Mouse (Mus musculus): ENCODE results near the gene Nos1.

Gene Nos1

GRCm38 (mm10) chr5:117780681-117781080 lies at the start of gene Nos1:
TSS of gene Nos1 (plus strand) at chr5:117781032.
- no peak for DNase-seq (ENCODE audit: low read depth)

DNA sequence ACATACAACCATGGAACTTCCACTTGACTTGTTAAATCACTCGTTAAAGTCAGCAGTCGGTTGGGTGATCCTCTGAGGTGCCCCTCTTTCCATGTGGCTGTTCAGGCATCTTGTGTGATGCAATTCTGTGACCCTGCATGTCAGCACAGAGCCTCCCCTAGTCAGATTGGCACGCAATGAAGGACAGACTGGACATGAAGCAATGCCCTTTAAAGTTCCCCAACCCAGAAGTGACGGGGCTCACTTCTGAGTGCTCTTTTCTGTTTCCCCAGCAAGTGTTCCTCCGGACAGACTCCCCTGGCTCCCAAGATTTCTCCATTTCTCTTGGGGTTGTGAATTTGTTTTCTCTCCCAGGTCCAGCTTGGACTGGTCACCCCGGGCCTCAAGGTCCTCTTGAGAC lies 49.5 kb upstream of the Nos1 start:
- no peak for DNase-seq (ENCODE audit: low read depth)

DNA sequence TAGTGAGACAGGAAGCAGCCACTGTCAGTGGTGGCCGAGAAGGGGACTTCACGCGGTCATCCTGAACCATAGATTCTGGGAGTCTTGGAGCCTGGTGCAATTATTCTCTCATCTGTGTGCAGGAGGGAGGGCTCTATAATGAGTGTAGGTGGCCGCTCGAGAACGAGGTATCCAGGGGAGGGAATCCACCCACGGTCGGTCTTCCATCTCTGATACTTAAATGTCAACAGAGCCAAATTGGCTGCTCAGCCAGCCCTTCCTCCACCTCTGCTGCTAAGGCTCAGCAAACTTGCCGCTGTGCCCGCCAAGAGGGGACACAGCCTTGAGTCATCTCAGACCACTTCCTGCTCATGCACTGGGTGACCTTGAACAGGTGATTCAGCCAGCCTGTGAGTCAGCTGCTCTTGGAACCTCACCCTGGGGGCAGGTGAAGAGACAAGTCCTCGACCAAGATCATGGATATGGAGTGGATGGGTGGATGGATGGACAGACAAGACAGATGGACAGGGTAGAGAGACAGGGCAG lies 36.1 kb upstream of the Nos1 start:
- no peak for DNase-seq (ENCODE audit: low read depth)

GRCm38 (mm10) chr5:117749353-117749752 lies 31.5 kb upstream of the Nos1 start:
- no peak for DNase-seq (ENCODE audit: low read depth)

- no peak for DNase-seq (ENCODE audit: low read depth)
Measured at GRCm38 (mm10) chr5:117757696-117758482, 22.9 kb upstream of the Nos1 start.

- DNase-seq (ENCODE audit: low read depth) = no peak
Measured at GRCm38 (mm10) chr5:117761181-117761832, 19.5 kb upstream of the Nos1 start.

DNA sequence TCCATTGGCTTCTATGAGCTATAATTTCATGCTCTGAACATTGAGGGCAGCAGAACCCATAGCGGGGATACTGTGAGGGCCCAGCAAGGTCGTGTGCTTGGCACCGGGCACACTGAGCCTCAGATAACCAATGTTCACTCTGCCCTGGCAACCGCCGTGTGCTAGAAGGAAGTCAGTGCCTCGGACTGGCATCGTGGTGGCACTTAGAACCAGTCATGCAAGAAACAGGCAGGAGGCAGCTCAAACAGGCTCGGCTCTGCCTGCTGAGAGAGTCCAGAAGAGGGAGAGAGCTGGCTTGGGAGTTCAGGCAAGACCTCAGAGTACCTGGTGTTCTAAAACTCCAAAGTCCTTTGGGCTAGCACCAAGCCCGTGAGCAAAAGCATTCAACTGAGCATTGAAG lies 16.3 kb upstream of the Nos1 start:
- no peak for DNase-seq (ENCODE audit: low read depth)

DNA sequence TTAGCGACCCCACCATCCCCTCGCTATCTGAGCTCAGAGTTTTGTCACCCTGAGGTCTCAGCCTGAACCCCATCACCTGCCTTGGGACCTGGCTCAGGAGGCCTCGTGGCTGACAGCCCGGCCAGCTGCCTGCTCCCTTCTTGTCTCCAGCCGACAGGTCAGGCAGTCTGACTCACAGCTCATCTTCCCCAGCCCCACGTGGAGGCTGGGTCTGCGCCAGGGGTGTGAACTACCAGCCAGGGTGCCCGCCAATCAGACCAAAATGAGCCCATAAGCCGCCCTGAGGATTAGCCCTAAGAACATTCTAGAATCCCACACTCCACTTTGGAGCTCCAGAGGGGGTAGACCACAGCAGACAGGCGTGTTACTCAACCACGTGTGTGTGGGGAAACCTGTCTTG lies 1.7 kb upstream of the Nos1 start:
- DNase-seq (ENCODE audit: low read depth) = no peak

- no peak for DNase-seq (ENCODE audit: low read depth)
Measured at GRCm38 (mm10) chr5:117781178-117781577, 346 bp downstream of the Nos1 start.

DNA sequence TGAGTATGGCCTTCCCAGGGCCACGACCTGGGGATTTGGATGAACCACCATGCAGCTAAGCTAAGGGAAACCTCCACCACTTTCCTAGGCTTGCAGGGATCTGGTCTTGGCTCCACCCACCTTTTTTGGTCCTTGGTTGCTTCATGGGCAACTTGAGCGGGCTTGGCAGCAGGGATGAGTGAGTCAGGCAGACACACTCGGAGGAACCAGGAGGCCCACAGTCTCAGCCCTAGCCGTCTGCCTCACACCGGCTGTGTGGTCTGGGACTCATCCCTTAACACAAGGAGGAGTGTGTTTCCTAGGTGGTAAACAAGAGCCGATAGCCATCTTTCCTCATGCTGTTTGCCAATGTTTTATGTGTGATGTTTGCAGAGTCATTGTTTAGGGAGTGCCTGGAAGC lies 9.2 kb downstream of the Nos1 start:
- DNase-seq (ENCODE audit: low read depth) = no peak

DNA sequence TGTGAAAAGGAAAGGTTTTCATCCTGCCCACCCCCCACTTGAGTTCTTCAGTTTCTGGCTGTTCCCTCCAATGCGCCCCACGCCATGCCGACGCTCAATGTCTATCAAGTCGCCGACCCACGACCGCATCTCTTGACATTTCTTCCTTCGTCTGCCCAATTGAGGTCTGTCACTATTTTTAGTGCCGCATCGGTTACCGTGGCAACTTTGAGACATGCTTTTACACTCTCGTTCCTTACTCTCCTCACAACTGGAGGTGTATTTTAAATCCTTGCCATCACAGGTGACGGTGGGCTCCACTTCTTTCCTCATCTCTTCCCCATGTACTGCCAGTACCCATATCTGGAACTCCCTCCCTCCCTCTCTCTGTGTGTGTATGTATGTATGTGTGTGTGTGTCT lies 11.0 kb downstream of the Nos1 start:
- no peak for DNase-seq (ENCODE audit: low read depth)

DNA sequence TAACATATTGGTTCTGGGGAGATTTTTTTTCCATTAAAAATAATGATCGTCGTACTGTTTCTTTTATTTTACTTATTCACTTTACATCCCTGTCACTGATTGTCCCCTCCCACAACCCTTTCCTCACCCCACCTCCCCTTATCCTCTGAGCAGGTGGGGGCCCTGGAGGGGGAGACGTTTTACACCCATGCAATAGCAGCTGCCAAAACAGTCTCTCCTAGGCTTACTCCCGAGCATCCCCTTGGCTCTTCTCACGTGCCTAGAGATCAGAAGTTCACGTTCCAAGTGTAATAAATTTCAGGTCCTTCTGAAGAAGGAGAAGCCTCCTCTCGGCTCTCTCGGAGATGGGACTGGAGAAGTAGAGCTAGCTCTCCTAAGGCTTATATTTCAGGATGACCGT lies 20.0 kb downstream of the Nos1 start:
- no peak for DNase-seq (ENCODE audit: low read depth)

DNA sequence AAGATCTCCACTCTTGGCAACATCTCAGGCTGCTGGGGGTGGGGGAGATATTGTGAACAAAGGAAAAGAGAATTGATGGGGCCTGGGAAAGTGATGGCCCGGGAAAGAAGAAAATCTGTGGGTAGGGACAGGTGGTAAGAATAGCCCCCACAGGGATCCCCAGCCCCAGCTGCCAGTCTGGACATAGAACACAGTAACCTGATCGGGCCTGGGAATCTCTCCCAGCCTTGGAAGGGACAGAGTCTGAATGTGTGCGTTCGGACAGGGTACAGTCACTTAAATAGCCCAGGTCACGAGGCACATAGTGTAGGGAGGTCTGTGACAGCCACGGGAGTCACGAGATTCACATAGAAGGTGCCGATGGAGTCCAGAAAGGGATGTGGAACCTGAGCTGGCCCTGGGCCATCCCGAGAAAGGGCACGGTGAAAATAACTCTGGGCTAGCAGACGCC lies 21.3 kb downstream of the Nos1 start:
- DNase-seq (ENCODE audit: low read depth) = no peak

GRCm38 (mm10) chr5:117803551-117803950 lies 22.7 kb downstream of the Nos1 start:
- no peak for DNase-seq (ENCODE audit: low read depth)

DNA sequence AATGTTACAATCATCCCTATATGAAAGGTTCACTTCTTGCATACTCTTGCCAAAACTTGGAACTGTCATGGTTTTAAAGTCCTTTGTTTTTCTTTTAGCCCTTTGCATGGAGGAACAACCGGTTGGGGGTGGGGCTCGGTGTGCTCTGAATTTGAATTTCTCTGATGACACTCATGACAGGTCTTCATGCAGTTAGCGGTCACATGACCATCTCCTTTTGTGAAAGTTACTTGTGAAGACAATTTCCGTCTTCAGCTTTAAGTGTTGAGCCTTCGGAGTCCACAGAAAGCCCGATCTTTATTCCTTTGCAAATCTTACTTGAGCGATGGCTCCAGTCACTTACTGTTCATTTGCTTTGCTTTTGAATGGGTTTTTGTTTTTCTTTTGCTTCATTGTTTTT lies 30.1 kb downstream of the Nos1 start:
- DNase-seq (ENCODE audit: low read depth) = no peak

- DNase-seq (ENCODE audit: low read depth) = no peak
Measured at GRCm38 (mm10) chr5:117818800-117819199, 38.0 kb downstream of the Nos1 start.

GRCm38 (mm10) chr5:117820445-117820844 lies 39.6 kb downstream of the Nos1 start:
- DNase-seq (ENCODE audit: low read depth) = no peak

DNA sequence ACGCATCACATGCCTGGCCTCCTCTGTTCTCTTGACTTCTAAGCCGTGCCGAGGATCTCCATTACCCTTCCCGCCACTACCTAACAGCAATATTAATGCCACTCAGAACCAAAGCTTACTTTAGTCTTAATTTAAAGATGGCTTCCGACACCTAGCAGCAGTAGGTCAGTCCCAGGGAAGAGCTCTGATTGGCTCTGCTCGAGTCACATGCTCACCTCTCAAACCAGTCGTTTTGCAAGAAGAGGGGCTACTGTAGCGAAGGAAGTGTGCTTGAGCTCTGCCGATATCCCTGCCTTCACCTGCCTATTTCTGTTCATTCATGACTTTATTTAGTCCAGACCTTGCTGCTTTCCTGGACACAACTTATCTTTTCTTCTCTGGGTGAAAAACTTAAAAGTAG lies 43.0 kb downstream of the Nos1 start:
- no peak for DNase-seq (ENCODE audit: low read depth)

- no peak for DNase-seq (ENCODE audit: low read depth)
Measured at GRCm38 (mm10) chr5:117824486-117824885, 43.7 kb downstream of the Nos1 start.

DNA sequence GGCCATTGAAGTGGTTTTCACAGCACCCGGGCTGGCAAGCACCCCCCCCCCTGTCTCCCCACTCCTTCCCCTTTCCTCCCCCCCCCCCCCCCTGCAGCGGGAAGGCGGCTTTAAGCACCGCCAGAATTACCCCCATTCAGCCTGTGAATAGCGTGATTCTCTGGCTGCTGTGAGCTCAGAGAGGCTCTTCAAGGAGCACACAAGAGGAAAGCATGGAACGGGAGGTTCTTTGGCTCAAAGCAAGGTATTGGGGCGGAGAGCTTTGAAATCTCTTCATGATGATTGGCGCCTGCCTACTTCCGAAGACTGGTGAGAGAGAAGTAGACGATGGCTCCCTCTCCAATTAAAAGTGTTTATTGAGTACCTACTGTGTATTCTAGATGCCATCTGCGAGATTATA lies 44.5 kb downstream of the Nos1 start:
- no peak for DNase-seq (ENCODE audit: low read depth)

DNA sequence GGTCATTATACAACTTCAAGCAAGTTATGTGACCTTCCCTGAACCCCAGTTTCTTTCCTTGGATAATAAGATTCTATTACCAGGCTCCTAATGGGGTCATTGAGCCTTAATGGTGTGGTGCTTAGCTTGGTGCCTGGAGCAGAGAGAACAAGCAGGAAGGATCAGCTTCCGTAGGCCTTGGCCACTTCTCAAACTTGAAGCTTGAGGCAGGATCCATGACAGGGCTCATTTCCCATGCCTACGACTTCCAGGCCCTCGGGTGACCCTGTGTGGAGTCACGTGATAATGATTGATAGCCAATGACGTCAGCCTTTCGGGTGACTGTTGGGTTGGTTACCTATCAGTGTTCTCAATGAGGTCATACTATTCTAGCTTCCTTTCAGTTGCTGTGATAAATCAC lies 46.5 kb downstream of the Nos1 start:
- DNase-seq (ENCODE audit: low read depth) = no peak

DNA sequence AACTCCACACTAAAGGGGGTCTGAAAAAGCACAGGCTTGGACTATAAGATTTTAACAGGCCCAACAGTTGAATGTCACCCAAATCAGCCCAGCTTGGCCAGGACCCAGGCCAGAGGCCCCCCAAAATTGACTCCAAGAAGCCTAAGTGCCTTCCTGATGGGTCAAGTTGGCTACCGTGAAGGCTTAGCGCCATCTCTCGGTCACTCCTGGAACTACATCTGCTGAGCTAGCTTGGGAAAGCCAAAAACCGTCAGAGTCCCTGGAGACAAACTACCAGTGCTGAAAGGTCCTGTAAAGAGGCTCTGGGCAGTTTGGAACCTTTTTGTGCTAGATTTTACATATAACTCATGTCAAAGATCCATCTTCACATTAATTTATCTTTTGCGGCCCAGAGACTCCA lies 56.1 kb downstream of the Nos1 start:
- peak; percentile 37 for DNase-seq (ENCODE audit: low read depth)

GRCm38 (mm10) chr5:117837731-117838130 lies 56.9 kb downstream of the Nos1 start:
- DNase-seq (ENCODE audit: low read depth) = no peak

DNA sequence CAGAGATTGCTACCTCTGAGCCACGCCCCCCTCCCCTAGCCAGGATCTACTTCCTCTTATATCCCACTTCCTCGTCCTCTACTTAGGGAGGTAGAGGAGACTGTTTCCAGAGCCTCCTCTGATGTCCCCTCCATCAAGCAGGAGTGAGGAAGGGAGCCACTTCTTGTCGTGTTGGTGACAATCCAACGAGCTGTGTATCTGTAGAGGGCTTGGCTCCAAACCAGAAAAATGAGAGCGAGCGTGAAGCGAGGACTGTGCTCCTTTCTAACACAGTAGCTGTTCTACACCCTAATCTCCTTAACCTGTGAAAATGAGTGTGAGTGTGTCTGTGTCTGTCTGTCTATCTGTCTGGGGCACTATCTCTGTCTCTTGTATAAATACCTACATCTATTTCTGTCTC lies 58.7 kb downstream of the Nos1 start:
- DNase-seq (ENCODE audit: low read depth) = no peak

Data from c-Kit-positive CD71-negative TER-119-negative erythroid progenitor cells, embryonic 14.5 days (primary cell).